Mouse (Mus musculus) CH12.LX (cell line): Measurements from ENCODE around the gene Gfpt1. TPM values are rescaled to one million over a fixed set of nuclear protein-coding genes. Genes with fewer than 3 reads are reported as not detected.

Experiments used
- DNase-seq: peaks from one replicate; pipeline ENCODE4 v3.0.0-alpha.2; 2013; ENCODE audit errors: extremely low read depth
- H3K27ac ChIP-seq: 2 replicates; pipeline ENCODE4 v1.5.1; 2012; ENCODE audit warnings: low read depth, mild to moderate bottlenecking, control low read depth, moderate library complexity; ENCODE audit not compliant: insufficient read depth
- H3K27me3 ChIP-seq: replicated peaks from 2 replicates; pipeline ENCODE3; 2012; ENCODE audit warnings: inconsistent platforms
- H3K36me3 ChIP-seq, 2 experiments: replicated peaks in 1 of 2; 2 replicates each; pipeline versions ENCODE3 to v1.6.1; 2012; ENCODE audit warnings: inconsistent platforms in 1 of 2, low read length in 1 of 2, mild to moderate bottlenecking in 1 of 2, mixed read lengths in 1 of 2, moderate library complexity in 1 of 2; ENCODE audit not compliant: control insufficient read depth in 1 of 2, insufficient read depth in 1 of 2
- H3K4me1 ChIP-seq, 2 experiments: 2 replicates each; pipeline ENCODE4 v1.6.1; 2012; ENCODE audit warnings: inconsistent platforms in 1 of 2, moderate library complexity in 1 of 2; ENCODE audit not compliant: insufficient read depth in 2 of 2, control insufficient read depth in 1 of 2
- H3K4me2 ChIP-seq: 2 replicates; pipeline ENCODE4 v1.6.1; 2012; ENCODE audit warnings: low read depth, mild to moderate bottlenecking, control low read depth; ENCODE audit not compliant: poor library complexity, insufficient read depth, severe bottlenecking
- H3K4me3 ChIP-seq, 3 experiments: fragments of 150-350 bp in 1 of 3; sonication (generic) in 1 of 3; replicated peaks in 1 of 3; 2 replicates each; pipeline versions ENCODE3 to v1.5.1; 2011 to 2012; ENCODE audit warnings: low read depth in 2 of 3, low read length in 2 of 3, mild to moderate bottlenecking in 2 of 3, moderate library complexity in 2 of 3, control low read depth in 1 of 3, improper control_type of control experiment in 1 of 3, inconsistent platforms in 1 of 3, mixed read lengths in 1 of 3; ENCODE audit not compliant: poor library complexity in 1 of 3
- H3K79me2 ChIP-seq: replicated peaks from 2 replicates; pipeline ENCODE4 v1.6.1; 2012; ENCODE audit warnings: mild to moderate bottlenecking, moderate library complexity; ENCODE audit not compliant: control insufficient read depth, poor library complexity, insufficient read depth, severe bottlenecking; ENCODE audit errors: extremely low read depth
- H3K9ac ChIP-seq: 2 replicates; pipeline ENCODE4 v1.6.1; 2012; ENCODE audit warnings: low read depth, mild to moderate bottlenecking, control low read depth, moderate library complexity; ENCODE audit not compliant: insufficient read depth
- H3K9me3 ChIP-seq: replicated peaks from 2 replicates; pipeline ENCODE3; 2012; ENCODE audit warnings: low read length, inconsistent platforms, mixed read lengths
- BHLHE40 ChIP-seq: IDR thresholded peaks from 2 replicates; pipeline ENCODE4 v1.6.1; 2011; ENCODE audit warnings: mild to moderate bottlenecking, low read depth, low read length, improper control_type of control experiment
- CHD1 ChIP-seq: IDR thresholded peaks from 2 replicates; pipeline ENCODE4 v1.6.1; 2012; ENCODE audit warnings: low read depth, low read length, improper control_type of control experiment, inconsistent platforms
- CHD2 ChIP-seq: IDR thresholded peaks from 2 replicates; pipeline ENCODE4 v1.6.1; 2011; ENCODE audit warnings: low read length, improper control_type of control experiment
- CTCF ChIP-seq, 2 experiments: IDR thresholded peaks in 1 of 2; conservative IDR thresholded peaks in 1 of 2; 2 replicates each; pipeline ENCODE4 v1.5.1; 2011 to 2012; ENCODE audit warnings: low read depth in 2 of 2, low read length in 2 of 2, improper control_type of control experiment in 1 of 2, inconsistent platforms in 1 of 2, mild to moderate bottlenecking in 1 of 2, moderate library complexity in 1 of 2
- E2F4 ChIP-seq: IDR thresholded peaks from 2 replicates; pipeline ENCODE4 v1.6.1; 2011; ENCODE audit warnings: low read depth, low read length, improper control_type of control experiment; ENCODE audit not compliant: insufficient replicate concordance
- ELF1 ChIP-seq: IDR thresholded peaks from 2 replicates; pipeline ENCODE4 v1.6.1; 2014; ENCODE audit warnings: low read depth, mild to moderate bottlenecking, inconsistent platforms, low read length, improper control_type of control experiment
- EP300 ChIP-seq: IDR thresholded peaks from 2 replicates; pipeline ENCODE4 v1.6.1; 2011; ENCODE audit warnings: low read length, improper control_type of control experiment
- ETS1 ChIP-seq: conservative IDR thresholded peaks from 2 replicates; pipeline ENCODE4 v1.6.1; 2012; ENCODE audit warnings: low read depth, mild to moderate bottlenecking, inconsistent platforms, low read length, improper control_type of control experiment, moderate library complexity
- GABPA ChIP-seq: IDR thresholded peaks from 2 replicates; pipeline ENCODE4 v1.6.1; 2012; ENCODE audit warnings: low read depth, low read length, improper control_type of control experiment, inconsistent platforms; ENCODE audit not compliant: insufficient replicate concordance
- HCFC1 ChIP-seq: IDR thresholded peaks from 2 replicates; pipeline ENCODE4 v1.6.1; 2012; ENCODE audit warnings: low read depth, mild to moderate bottlenecking, inconsistent platforms, low read length, improper control_type of control experiment
- IRF4 ChIP-seq: IDR thresholded peaks from 2 replicates; pipeline ENCODE4 v1.6.1; 2014; ENCODE audit warnings: low read depth, mild to moderate bottlenecking, inconsistent platforms, low read length, improper control_type of control experiment
- JUN ChIP-seq: IDR thresholded peaks from 2 replicates; pipeline ENCODE4 v1.6.1; 2011; ENCODE audit warnings: low read depth, mild to moderate bottlenecking, low read length, improper control_type of control experiment, moderate library complexity; ENCODE audit not compliant: insufficient read depth
- JUND ChIP-seq: conservative IDR thresholded peaks from 2 replicates; pipeline ENCODE4 v1.6.1; 2011; ENCODE audit warnings: low read depth, low read length, improper control_type of control experiment
- KAT2A ChIP-seq: IDR thresholded peaks from 2 replicates; pipeline ENCODE4 v1.6.1; 2012; ENCODE audit warnings: low read length, improper control_type of control experiment, inconsistent platforms; ENCODE audit not compliant: insufficient replicate concordance
- MAX ChIP-seq: IDR thresholded peaks from 2 replicates; pipeline ENCODE4 v1.6.1; 2011; ENCODE audit warnings: low read length, improper control_type of control experiment
- MXI1 ChIP-seq: IDR thresholded peaks from 2 replicates; pipeline ENCODE4 v1.6.1; 2011; ENCODE audit warnings: mild to moderate bottlenecking, low read depth, low read length, improper control_type of control experiment
- NELFE ChIP-seq: IDR thresholded peaks from 2 replicates; pipeline ENCODE4 v1.6.1; 2011; ENCODE audit warnings: low read depth, low read length, improper control_type of control experiment
- NRF1 ChIP-seq: IDR thresholded peaks from 2 replicates; pipeline ENCODE4 v1.6.1; 2014; ENCODE audit warnings: low read depth, mild to moderate bottlenecking, inconsistent platforms, low read length, improper control_type of control experiment, moderate library complexity
- PAX5 ChIP-seq: IDR thresholded peaks from 2 replicates; pipeline ENCODE4 v1.6.1; 2012; ENCODE audit warnings: low read length, inconsistent platforms, mixed read lengths
- POLR2A ChIP-seq: IDR thresholded peaks from 2 replicates; pipeline ENCODE4 v1.6.1; 2011; ENCODE audit warnings: low read depth, mild to moderate bottlenecking, improper control_type of control experiment, low read length
- RCOR1 ChIP-seq: conservative IDR thresholded peaks from 2 replicates; pipeline ENCODE4 v1.6.1; 2012; ENCODE audit warnings: low read depth, mild to moderate bottlenecking, inconsistent platforms, low read length, improper control_type of control experiment
- SIN3A ChIP-seq: IDR thresholded peaks from 2 replicates; pipeline ENCODE4 v1.6.1; 2012; ENCODE audit warnings: low read length, improper control_type of control experiment, inconsistent platforms
- TBP ChIP-seq: conservative IDR thresholded peaks from 2 replicates; pipeline ENCODE4 v1.6.1; 2011; ENCODE audit warnings: low read depth, low read length, improper control_type of control experiment
- TCF12 ChIP-seq: IDR thresholded peaks from 2 replicates; pipeline ENCODE4 v1.6.1; 2014; ENCODE audit warnings: low read depth, mild to moderate bottlenecking, inconsistent platforms, low read length, improper control_type of control experiment
- UBTF ChIP-seq: IDR thresholded peaks from 2 replicates; pipeline ENCODE4 v1.6.1; 2012; ENCODE audit warnings: low read depth, mild to moderate bottlenecking, inconsistent platforms, low read length, improper control_type of control experiment, moderate library complexity
- USF2 ChIP-seq: conservative IDR thresholded peaks from 2 replicates; pipeline ENCODE4 v1.6.1; 2011; ENCODE audit warnings: low read depth, low read length, improper control_type of control experiment
- ZC3H11A ChIP-seq: IDR thresholded peaks from 2 replicates; pipeline ENCODE4 v1.6.1; 2012; ENCODE audit warnings: low read depth, mild to moderate bottlenecking, inconsistent platforms, low read length, improper control_type of control experiment
- ZMIZ1 ChIP-seq: IDR thresholded peaks from 2 replicates; pipeline ENCODE4 v1.6.1; 2012; ENCODE audit warnings: low read depth, mild to moderate bottlenecking, inconsistent platforms, low read length, improper control_type of control experiment
- ZNF384 ChIP-seq: IDR thresholded peaks from 2 replicates; pipeline ENCODE4 v1.6.1; 2012; ENCODE audit warnings: low read depth, low read length, improper control_type of control experiment, inconsistent platforms
- dilution Hi-C: fragments of 300-500 bp; cut with MboI; formaldehyde crosslinking; loops from 2 replicates; pipeline ENCODE4 v1.14.3; 2020; ENCODE audit warnings: low sequenced_read_pairs; ENCODE audit not compliant: extremely low pct_unique_long_range_greater_than_20kb, extremely low pct_ligation_motif_present
- in situ Hi-C: fragments of 300-500 bp; cut with MboI; formaldehyde crosslinking; loops from 3 replicates; pipeline ENCODE4 v1.14.3; 2019; ENCODE audit warnings: low sequenced_read_pairs, low pct_ligation_motif_present, low pct_unique_long_range_greater_than_20kb, mixed read lengths
- polyA plus RNA-seq: library from polyadenylated mRNA; unstranded; fragments of >175 nt; gene quantifications from 2 replicates; pipeline ENCODE4 v1.2.1, GENCODE M21; 2012; ENCODE audit warnings: low read depth; ENCODE audit not compliant: insufficient read length
- total RNA-seq, 2 experiments: library from RNA; depleted of rRNA; stranded (reverse); fragments of 300-350 nt in 1 of 2; fragments of >200 nt in 1 of 2; gene quantifications; 2 replicates each; pipeline ENCODE4 v1.2.3; 2012 to 2014

Gfpt1 gene
- total and polyA plus RNA-seq, 3 experiments: 24.9 to 35.3 (median 32.1) TPM

DNA sequence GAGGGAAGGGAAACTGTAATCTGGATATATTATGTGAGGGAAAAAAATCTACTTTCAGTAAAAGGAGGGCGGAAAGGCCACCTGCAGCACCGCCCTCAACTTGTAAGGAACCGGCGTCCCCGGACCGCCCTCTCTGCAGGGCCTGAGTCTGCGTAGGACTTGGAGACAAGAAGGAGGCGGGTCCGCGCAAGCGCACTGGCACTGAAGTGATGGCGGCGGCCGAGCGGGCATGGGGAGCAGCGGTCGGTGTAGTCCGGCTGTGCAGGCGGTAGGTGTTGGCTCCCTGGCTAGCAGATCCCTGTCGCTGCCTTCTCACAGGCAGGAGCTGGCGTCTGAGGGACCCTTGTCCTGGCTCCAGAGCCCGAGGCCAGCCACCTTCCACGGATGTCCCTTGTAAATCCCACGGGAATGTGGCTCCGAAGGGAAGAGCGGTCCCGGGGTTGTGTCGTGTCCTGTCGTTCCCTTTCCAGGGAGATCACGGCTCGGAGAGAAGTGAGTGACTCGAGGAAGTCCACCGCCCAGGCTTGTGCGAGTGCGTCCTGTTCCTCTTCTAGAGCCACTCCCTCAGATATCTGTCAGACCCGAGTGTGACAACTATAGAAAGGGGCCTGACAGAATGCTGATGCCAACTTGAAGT is 32.8 kb upstream of the Gfpt1 start:
- in situ Hi-C loops (loop anchor here (10.0 kb wide), 1 partner anchor 195 kb away; no protein-coding TSS in a partner anchor), dilution Hi-C loops (no loop called here)
- H3K4me1 ChIP-seq: peaks cover 7 to 29% of the 10 kb centered on the region in 2 experiments; a peak in 3 of 4 replicates
- peak; percentile 96 for DNase-seq
- H3K4me2 ChIP-seq: peak overlapping the region; percentile 71
- H3K4me3 ChIP-seq: peak overlapping the region; percentile 83 to 100 (median 100)
- peak overlapping the region; percentile 73 for H3K27ac ChIP-seq
- H3K79me2 ChIP-seq: peaks cover 3% of the 10 kb centered on the region; the same call in 1 of the 2 replicates
- TF ChIP-seq GABPA (no peak), CHD2 (no peak), E2F4 (no peak), POLR2A (peak; percentile 96), ETS1 (no peak), CTCF (conservative IDR thresholded peaks at IDR 0.05 in 1 of 2, IDR thresholded peaks at IDR 0.05 in 1 of 2; ENCODE audit: low read depth in 2 of 2, low read length in 2 of 2) (no peak), NELFE (peak; percentile 93), SIN3A (peak; percentile 60; the same call in 1 of the 2 replicates), BHLHE40 (no peak), JUN (no peak), RCOR1 (no peak), USF2 (no peak), JUND (no peak), CHD1 (no peak), HCFC1 (peak; percentile 65), ZC3H11A (no peak), EP300 (no peak), ZNF384 (peak; percentile 73), PAX5 (no peak), UBTF (no peak), TCF12 (peak; percentile 89), ELF1 (peak; percentile 72), KAT2A (no peak), MAX (no peak), MXI1 (peak; percentile 63), TBP (peak; percentile 81; the same call in 1 of the 2 replicates), IRF4 (peak; percentile 6; the same call in 1 of the 2 replicates), ZMIZ1 (peak; percentile 89), NRF1 (peak; percentile 94)
- H3K27me3 ChIP-seq: no peaks in the 10 kb centered on the region
- H3K36me3 ChIP-seq: peaks cover 14 to 28% of the 10 kb centered on the region in 2 experiments
- peak overlapping the region; percentile 98 for H3K9ac ChIP-seq
- no peaks in the 10 kb centered on the region for H3K9me3 ChIP-seq
